Mouse (Mus musculus): ENCODE results near the gene Grik2. TPM values are rescaled to one million over a fixed set of nuclear protein-coding genes. Genes with fewer than 3 reads are reported as not detected.

Gene Grik2
- polyA plus RNA-seq, 1 experiment from 2014 or later: 29.2 TPM

DNA sequence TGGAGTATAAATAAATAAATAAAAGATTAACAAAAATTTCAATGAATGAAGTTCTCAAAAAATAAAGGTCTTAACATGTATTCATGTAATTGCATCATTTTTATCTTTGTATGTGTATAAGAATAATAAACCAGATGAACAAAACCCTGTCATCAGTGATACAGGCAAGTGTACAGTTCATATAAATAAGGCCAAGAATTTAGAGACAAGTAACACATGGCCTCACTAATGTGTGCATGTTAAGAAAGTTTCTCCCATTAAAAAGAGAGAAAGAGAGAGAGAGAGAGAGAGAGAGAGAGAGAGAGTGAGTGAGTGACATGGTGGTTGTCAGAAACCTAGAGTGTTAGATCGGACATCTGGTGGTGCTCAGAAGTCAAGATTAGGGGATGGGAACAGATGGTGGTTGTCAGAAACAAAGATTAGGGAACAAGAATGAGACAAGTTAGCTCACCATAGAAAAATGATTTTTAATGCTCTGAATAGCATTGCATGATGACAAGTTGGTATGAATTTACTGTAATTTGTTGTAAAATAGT lies 228.6 kb downstream of the Grik2 start:
- Histone ChIP-seq H3K4me2 (ENCODE audit: low read length) (no peak overlapping the region), H3K36me3 (ENCODE audit: control insufficient read depth, insufficient read depth, low read length) (no peaks in the 10 kb centered on the region), H3K9me3 (ENCODE audit: control insufficient read depth, low read length) (no peaks in the 10 kb centered on the region), H3K4me3 (ENCODE audit: low read length) (no peak overlapping the region), H3K27ac (ENCODE audit: low read depth, low read length) (no peak overlapping the region), H3K27me3 (replicated peaks; ENCODE audit: control insufficient read depth, insufficient read depth, low read length) (no peaks in the 10 kb centered on the region), H3K4me1 (ENCODE audit: control insufficient read depth, insufficient read depth, low read depth, low read length) (no peaks in the 10 kb centered on the region), H3K9ac (ENCODE audit: low read depth, low read length) (no peak overlapping the region)
- 64% methylated on average over 1 of the region's 1 CpGs for WGBS
- no peak for ATAC-seq

- no peaks in the 10 kb centered on the region for H3K4me1 ChIP-seq (ENCODE audit: control insufficient read depth, insufficient read depth, low read depth, low read length)
- H3K27ac ChIP-seq (ENCODE audit: low read depth, low read length): no peak overlapping the region
- no peak overlapping the region for H3K9ac ChIP-seq (ENCODE audit: low read depth, low read length)
- H3K27me3 ChIP-seq (replicated peaks; ENCODE audit: control insufficient read depth, insufficient read depth, low read length): no peaks in the 10 kb centered on the region
- H3K9me3 ChIP-seq (ENCODE audit: control insufficient read depth, low read length): no peaks in the 10 kb centered on the region
- no peaks in the 10 kb centered on the region for H3K36me3 ChIP-seq (ENCODE audit: control insufficient read depth, insufficient read depth, low read length)
- no peak overlapping the region for H3K4me3 ChIP-seq (ENCODE audit: low read length)
- H3K4me2 ChIP-seq (ENCODE audit: low read length): no peak overlapping the region
- WGBS: 44% methylated on average over 1 of the region's 1 CpGs
- ATAC-seq: no peak; the same call in 1 of the 2 replicates
Measured at GRCm38 (mm10) chr10:49542249-49542648, 246.3 kb downstream of the Grik2 start.

GRCm38 (mm10) chr10:49519752-49520151 lies 268.8 kb downstream of the Grik2 start:
- no peaks in the 10 kb centered on the region for H3K4me1 ChIP-seq (ENCODE audit: control insufficient read depth, insufficient read depth, low read depth, low read length)
- H3K36me3 ChIP-seq (ENCODE audit: control insufficient read depth, insufficient read depth, low read length): no peaks in the 10 kb centered on the region
- WGBS: 98% methylated on average over 1 of the region's 1 CpGs
- H3K27ac ChIP-seq (ENCODE audit: low read depth, low read length): no peak overlapping the region
- H3K4me2 ChIP-seq (ENCODE audit: low read length): no peak overlapping the region
- H3K4me3 ChIP-seq (ENCODE audit: low read length): no peak overlapping the region
- ATAC-seq: no peak
- H3K9ac ChIP-seq (ENCODE audit: low read depth, low read length): no peak overlapping the region
- no peaks in the 10 kb centered on the region for H3K9me3 ChIP-seq (ENCODE audit: control insufficient read depth, low read length)
- H3K27me3 ChIP-seq (replicated peaks; ENCODE audit: control insufficient read depth, insufficient read depth, low read length): no peaks in the 10 kb centered on the region

- no peaks in the 10 kb centered on the region for H3K9me3 ChIP-seq (ENCODE audit: control insufficient read depth, low read length)
- no peaks in the 10 kb centered on the region for H3K27me3 ChIP-seq (replicated peaks; ENCODE audit: control insufficient read depth, insufficient read depth, low read length)
- no peak overlapping the region for H3K4me3 ChIP-seq (ENCODE audit: low read length)
- no peak overlapping the region for H3K9ac ChIP-seq (ENCODE audit: low read depth, low read length)
- 60% methylated on average over 1 of the region's 1 CpGs for WGBS
- H3K4me1 ChIP-seq (ENCODE audit: control insufficient read depth, insufficient read depth, low read depth, low read length): no peaks in the 10 kb centered on the region
- no peak overlapping the region for H3K4me2 ChIP-seq (ENCODE audit: low read length)
- H3K27ac ChIP-seq (ENCODE audit: low read depth, low read length): no peak overlapping the region
- no peak for ATAC-seq
- H3K36me3 ChIP-seq (ENCODE audit: control insufficient read depth, insufficient read depth, low read length): no peaks in the 10 kb centered on the region
Measured at GRCm38 (mm10) chr10:49500628-49501027, 287.9 kb downstream of the Grik2 start.

- no peak overlapping the region for H3K27ac ChIP-seq (ENCODE audit: low read depth, low read length)
- H3K27me3 ChIP-seq (replicated peaks; ENCODE audit: control insufficient read depth, insufficient read depth, low read length): no peaks in the 10 kb centered on the region
- no peaks in the 10 kb centered on the region for H3K4me1 ChIP-seq (ENCODE audit: control insufficient read depth, insufficient read depth, low read depth, low read length)
- no peak overlapping the region for H3K9ac ChIP-seq (ENCODE audit: low read depth, low read length)
- H3K36me3 ChIP-seq (ENCODE audit: control insufficient read depth, insufficient read depth, low read length): no peaks in the 10 kb centered on the region
- no peaks in the 10 kb centered on the region for H3K9me3 ChIP-seq (ENCODE audit: control insufficient read depth, low read length)
- ATAC-seq: no peak
- WGBS: 93% methylated on average over 1 of the region's 1 CpGs
- H3K4me2 ChIP-seq (ENCODE audit: low read length): no peak overlapping the region
- no peak overlapping the region for H3K4me3 ChIP-seq (ENCODE audit: low read length)
Measured at GRCm38 (mm10) chr10:49497302-49497701, 291.3 kb downstream of the Grik2 start.

DNA sequence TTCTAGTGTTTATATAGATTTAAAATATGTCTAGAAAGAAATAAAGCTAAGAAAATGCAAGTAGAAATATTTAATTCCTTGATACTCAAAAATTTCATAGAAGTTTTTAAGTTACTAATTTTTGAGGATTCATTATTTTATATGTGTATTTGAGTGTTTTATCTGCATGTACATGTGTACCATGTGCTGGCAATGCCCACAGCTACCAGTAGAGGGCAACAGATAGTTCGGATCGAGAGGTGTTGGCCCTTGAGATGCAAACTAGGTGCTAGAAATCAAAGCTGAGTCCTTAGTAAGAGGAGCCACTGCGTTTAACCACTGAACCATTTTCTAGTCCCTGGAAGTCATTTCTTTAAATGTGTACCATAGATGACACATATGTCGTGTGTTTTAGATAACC lies 307.1 kb downstream of the Grik2 start:
- Histone ChIP-seq H3K4me1 (ENCODE audit: control insufficient read depth, insufficient read depth, low read depth, low read length) (no peaks in the 10 kb centered on the region), H3K27me3 (replicated peaks; ENCODE audit: control insufficient read depth, insufficient read depth, low read length) (no peaks in the 10 kb centered on the region), H3K27ac (ENCODE audit: low read depth, low read length) (no peak overlapping the region), H3K4me2 (ENCODE audit: low read length) (no peak overlapping the region), H3K9me3 (ENCODE audit: control insufficient read depth, low read length) (no peaks in the 10 kb centered on the region), H3K4me3 (ENCODE audit: low read length) (no peak overlapping the region), H3K9ac (ENCODE audit: low read depth, low read length) (no peak overlapping the region), H3K36me3 (ENCODE audit: control insufficient read depth, insufficient read depth, low read length) (no peaks in the 10 kb centered on the region)
- no peak for ATAC-seq
- 87% methylated on average over 4 of the region's 4 CpGs for WGBS

GRCm38 (mm10) chr10:49480085-49480749 lies 308.3 kb downstream of the Grik2 start:
- Histone ChIP-seq H3K36me3 (ENCODE audit: control insufficient read depth, insufficient read depth, low read length) (no peaks in the 10 kb centered on the region), H3K9me3 (ENCODE audit: control insufficient read depth, low read length) (no peaks in the 10 kb centered on the region), H3K9ac (ENCODE audit: low read depth, low read length) (no peak overlapping the region), H3K27ac (ENCODE audit: low read depth, low read length) (no peak overlapping the region), H3K4me3 (ENCODE audit: low read length) (no peak overlapping the region), H3K27me3 (replicated peaks; ENCODE audit: control insufficient read depth, insufficient read depth, low read length) (no peaks in the 10 kb centered on the region), H3K4me1 (ENCODE audit: control insufficient read depth, insufficient read depth, low read depth, low read length) (no peaks in the 10 kb centered on the region), H3K4me2 (ENCODE audit: low read length) (no peak overlapping the region)
- ATAC-seq: no peak
- WGBS: 78% methylated on average over 5 of the region's 5 CpGs

- ATAC-seq: no peak
- no peaks in the 10 kb centered on the region for H3K4me1 ChIP-seq (ENCODE audit: control insufficient read depth, insufficient read depth, low read depth, low read length)
Measured at GRCm38 (mm10) chr10:49473613-49474012, 315.0 kb downstream of the Grik2 start.

DNA sequence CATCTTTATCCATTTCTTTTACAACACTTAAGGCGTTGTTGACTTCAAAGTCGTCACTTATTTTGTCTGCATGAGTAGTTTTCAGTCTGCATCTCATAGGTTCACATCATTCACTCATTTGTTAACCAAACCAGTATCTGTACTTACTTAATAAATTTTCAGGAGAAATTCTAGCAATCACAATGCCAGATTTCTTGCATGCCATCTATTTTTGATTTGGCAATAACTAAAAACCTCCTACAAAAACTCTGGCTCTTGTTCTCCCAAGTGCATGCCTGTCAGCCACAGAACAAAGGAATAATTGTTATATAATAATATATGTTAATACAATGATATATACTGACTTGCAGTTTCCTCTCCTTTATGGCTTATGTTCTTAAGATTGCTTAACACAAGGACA lies 331.8 kb downstream of the Grik2 start:
- ATAC-seq: no peak

More at GRCm38 (mm10) chr10:49473613-49474012, 315.0 kb downstream of the Grik2 start:
- Histone ChIP-seq H3K9me3 (ENCODE audit: control insufficient read depth, low read length) (no peaks in the 10 kb centered on the region), H3K9ac (ENCODE audit: low read depth, low read length) (no peak overlapping the region), H3K4me3 (ENCODE audit: low read length) (no peak overlapping the region), H3K4me2 (ENCODE audit: low read length) (no peak overlapping the region), H3K27ac (ENCODE audit: low read depth, low read length) (no peak overlapping the region), H3K27me3 (replicated peaks; ENCODE audit: control insufficient read depth, insufficient read depth, low read length) (no peaks in the 10 kb centered on the region), H3K36me3 (ENCODE audit: control insufficient read depth, insufficient read depth, low read length) (no peaks in the 10 kb centered on the region)

More for the DNA sequence above, 331.8 kb downstream of the Grik2 start:
- no peak overlapping the region for H3K4me3 ChIP-seq (ENCODE audit: low read length)
- no peak overlapping the region for H3K4me2 ChIP-seq (ENCODE audit: low read length)
- no peak overlapping the region for H3K27ac ChIP-seq (ENCODE audit: low read depth, low read length)
- 88% methylated on average over 2 of the region's 2 CpGs for WGBS
- H3K4me1 ChIP-seq (ENCODE audit: control insufficient read depth, insufficient read depth, low read depth, low read length): no peaks in the 10 kb centered on the region
- H3K9me3 ChIP-seq (ENCODE audit: control insufficient read depth, low read length): no peaks in the 10 kb centered on the region
- no peak overlapping the region for H3K9ac ChIP-seq (ENCODE audit: low read depth, low read length)
- no peaks in the 10 kb centered on the region for H3K27me3 ChIP-seq (replicated peaks; ENCODE audit: control insufficient read depth, insufficient read depth, low read length)
- no peaks in the 10 kb centered on the region for H3K36me3 ChIP-seq (ENCODE audit: control insufficient read depth, insufficient read depth, low read length)

Measured in hindbrain, embryonic 16.5 days (tissue).